9 mouse cellular contexts compared by ENCODE assay signal in the genomic region with DNA sequence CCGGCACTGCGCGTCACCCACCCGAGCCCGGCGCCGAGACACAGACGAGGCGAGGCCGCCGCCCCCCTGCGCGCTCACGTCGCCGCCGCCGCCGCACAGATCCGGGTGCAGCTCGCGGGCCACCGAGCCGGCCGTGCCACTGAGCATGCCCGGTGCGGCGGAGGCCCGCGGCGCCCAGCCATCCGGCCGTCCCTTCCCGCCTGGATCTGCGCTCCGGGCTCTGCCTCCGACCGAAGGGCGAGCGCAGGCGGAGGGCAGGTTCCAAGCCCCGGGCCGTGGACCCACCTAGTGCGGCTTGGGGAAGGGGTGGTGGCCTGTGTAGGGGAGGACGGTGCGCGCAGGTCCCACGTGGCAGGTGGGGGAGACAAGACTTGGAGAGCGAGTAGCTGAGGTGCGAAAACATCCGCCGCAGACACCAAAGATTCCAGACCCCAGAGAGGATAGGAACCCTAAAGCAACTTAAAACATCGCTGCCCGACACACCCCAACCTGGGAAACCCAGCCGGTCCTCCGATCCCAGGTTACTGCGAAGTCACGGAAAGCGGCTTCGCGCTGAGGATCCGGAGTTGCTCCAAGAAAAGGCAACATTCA. TPM values are rescaled to one million over a fixed set of nuclear protein-coding genes. Genes with fewer than 3 reads are reported as not detected.
DNase-seq lines count a peak whose midpoint lies in the region; ATAC-seq and TF ChIP-seq lines count a peak whose summit lies in the region.
"Had no signal": no experiment of that assay in that cellular context is flagged by ENCODE, and none has a peak within 500 bp of the region (broad histone marks: within the 10 kb centered on the region; RNA-seq: fewer than 3 reads in every experiment).

Scamp1 (minus strand) TSS at position 577 of the 591 bp plus-strand sequence.

- no peaks in the 10 kb centered on the region for H3K9me3 ChIP-seq in erythroblast, embryonic 14.5 days (ENCODE audit: control insufficient read depth, low read length)
- no peaks in the 10 kb centered on the region for H3K9me3 ChIP-seq in heart, embryonic 11.5 days (replicated peaks; ENCODE audit: control insufficient read depth, low read length)
- H3K9me3 ChIP-seq in kidney, embryonic 15.5 days (replicated peaks): no peaks in the 10 kb centered on the region
- no peaks in the 10 kb centered on the region for H3K9me3 ChIP-seq in limb, embryonic 15.5 days
- no peaks in the 10 kb centered on the region for H3K9me3 ChIP-seq in midbrain, postnatal 0 days (ENCODE audit: low read length)

- WGBS in heart, embryonic 11.5 days (ENCODE audit: insufficient replicate concordance): under 1% methylated on average over 55 of the region's 62 CpGs
- under 1% methylated on average over 62 of the region's 62 CpGs for WGBS in kidney, embryonic 15.5 days
- WGBS in limb, embryonic 15.5 days: under 1% methylated on average over 59 of the region's 62 CpGs
- WGBS in midbrain, postnatal 0 days: under 1% methylated on average over 60 of the region's 62 CpGs

- peak; percentile 80 for TF ChIP-seq POLR2A in brain, embryonic 14.5 days (IDR thresholded peaks at IDR 0.05; ENCODE audit: borderline replicate concordance, extremely low read depth, insufficient read depth, insufficient read length, poor library complexity, severe bottlenecking)

- no peak for TF ChIP-seq CTCF in brain, embryonic 14.5 days (IDR thresholded peaks at IDR 0.05; ENCODE audit: borderline replicate concordance, extremely low read depth, insufficient read depth, insufficient read length)
- no peak for TF ChIP-seq CTCF in midbrain, postnatal 0 days (IDR thresholded peaks at IDR 0.05)

- DNase-seq in 3T3-L1 (ENCODE audit: low read depth, low spot score): peak; percentile 81
- DNase-seq in brain, embryonic 14.5 days (ENCODE audit: low read depth): peak; percentile 96
- peak; percentile 88 for DNase-seq in midbrain, postnatal 0 days (ENCODE audit: low spot score)
- peak; percentile 45 to 62 for DNase-seq in spleen, postnatal 14 days (ENCODE audit: low spot score in 2 of 2)

- H3K4me3 ChIP-seq in erythroblast, embryonic 14.5 days (replicated peaks): peak within 1 kb of the TSS; percentile 90
- H3K4me3 ChIP-seq in heart, embryonic 11.5 days (ENCODE audit: low read depth, low read length): peak within 1 kb of the TSS; percentile 68
- peak within 1 kb of the TSS; percentile 76 for H3K4me3 ChIP-seq in kidney, embryonic 15.5 days (replicated peaks)
- H3K4me3 ChIP-seq in limb, embryonic 15.5 days: peak within 1 kb of the TSS; percentile 99
- H3K4me3 ChIP-seq in midbrain, postnatal 0 days (ENCODE audit: low read depth, low read length): peak within 1 kb of the TSS; percentile 100

- ATAC-seq in heart, embryonic 11.5 days (replicated peaks; ENCODE audit: insufficient number of reproducible peaks, low FRiP score, low TSS enrichment): peak; percentile 92
- peak; percentile 99 for ATAC-seq in kidney, embryonic 15.5 days (replicated peaks; ENCODE audit: low FRiP score)
- peak; percentile 94 for ATAC-seq in limb, embryonic 15.5 days (ENCODE audit: insufficient number of reproducible peaks, low FRiP score, low TSS enrichment, low read depth)
- ATAC-seq in midbrain, postnatal 0 days (ENCODE audit: low FRiP score): peak; percentile 97

- H3K4me1 ChIP-seq in erythroblast, embryonic 14.5 days (ENCODE audit: control insufficient read depth): peaks cover 39% of the 10 kb centered on the region
- H3K4me1 ChIP-seq in heart, embryonic 11.5 days (ENCODE audit: control insufficient read depth, insufficient read depth, low read length): no peaks in the 10 kb centered on the region
- peaks cover 12% of the 10 kb centered on the region; the same call in 1 of the 2 replicates for H3K4me1 ChIP-seq in kidney, embryonic 15.5 days
- H3K4me1 ChIP-seq in limb, embryonic 15.5 days: peaks cover 16% of the 10 kb centered on the region
- peaks cover 9% of the 10 kb centered on the region; the same call in 1 of the 2 replicates for H3K4me1 ChIP-seq in midbrain, postnatal 0 days (ENCODE audit: insufficient read depth, low read length)

- no peaks in the 10 kb centered on the region for H3K36me3 ChIP-seq in erythroblast, embryonic 14.5 days (ENCODE audit: control insufficient read depth)
- no peaks in the 10 kb centered on the region for H3K36me3 ChIP-seq in heart, embryonic 11.5 days (ENCODE audit: control insufficient read depth, insufficient read depth, low read length)
- H3K36me3 ChIP-seq in kidney, embryonic 15.5 days: no peaks in the 10 kb centered on the region
- H3K36me3 ChIP-seq in limb, embryonic 15.5 days: no peaks in the 10 kb centered on the region
- H3K36me3 ChIP-seq in midbrain, postnatal 0 days (ENCODE audit: insufficient read depth, low read length): no peaks in the 10 kb centered on the region

- H3K9ac ChIP-seq in heart, embryonic 11.5 days (ENCODE audit: low read depth, low read length): peak within 1 kb of the TSS; percentile 81
- peak within 1 kb of the TSS; percentile 81 for H3K9ac ChIP-seq in kidney, embryonic 15.5 days
- peak within 1 kb of the TSS; percentile 96 for H3K9ac ChIP-seq in limb, embryonic 15.5 days
- H3K9ac ChIP-seq in midbrain, postnatal 0 days (replicated peaks; ENCODE audit: low read length, poor library complexity, severe bottlenecking): peak within 1 kb of the TSS; percentile 98

- H3K4me2 ChIP-seq in heart, embryonic 11.5 days: peak within 1 kb of the TSS; percentile 63
- peak within 1 kb of the TSS; percentile 84 for H3K4me2 ChIP-seq in kidney, embryonic 15.5 days
- H3K4me2 ChIP-seq in limb, embryonic 15.5 days: peak within 1 kb of the TSS; percentile 71
- peak within 1 kb of the TSS; percentile 81 for H3K4me2 ChIP-seq in midbrain, postnatal 0 days (ENCODE audit: low read depth, low read length, poor library complexity, severe bottlenecking)

- peak within 1 kb of the TSS; percentile 4; the same call in 1 of the 2 replicates for H3K27ac ChIP-seq in heart, embryonic 11.5 days (ENCODE audit: low read depth, low read length)
- peak within 1 kb of the TSS; percentile 86 for H3K27ac ChIP-seq in kidney, embryonic 15.5 days
- H3K27ac ChIP-seq in limb, embryonic 15.5 days: peak within 1 kb of the TSS; percentile 85
- H3K27ac ChIP-seq in midbrain, postnatal 0 days (ENCODE audit: low read depth, low read length): peak within 1 kb of the TSS; percentile 93

- H3K27me3 ChIP-seq in erythroblast, embryonic 14.5 days (ENCODE audit: control insufficient read depth): peaks cover 4% of the 10 kb centered on the region
- H3K27me3 ChIP-seq in heart, embryonic 11.5 days (ENCODE audit: control insufficient read depth, insufficient read depth, low read length): no peaks in the 10 kb centered on the region
- H3K27me3 ChIP-seq in kidney, embryonic 15.5 days: no peaks in the 10 kb centered on the region
- no peaks in the 10 kb centered on the region for H3K27me3 ChIP-seq in limb, embryonic 15.5 days
- H3K27me3 ChIP-seq in midbrain, postnatal 0 days (ENCODE audit: insufficient read depth, low read length): no peaks in the 10 kb centered on the region
- H3K27me3 ChIP-seq: CH12.LX had no signal

RNA-seq across cellular contexts. Expression of gene Scamp1, which starts in this region (rescaled TPM):
- polyA plus RNA-seq in brain, embryonic 14.5 days (2012; rRNA removed): 63.8 and 86.5 TPM in 2 replicates
- polyA plus RNA-seq in erythroblast, embryonic 14.5 days (2012): 0.04 and 0.12 TPM in 2 replicates
- 21.2 and 22.2 TPM in 2 replicates for polyA plus RNA-seq in heart, embryonic 11.5 days (2014; fragmentation: Nextera tagmentation; extraction: Ambion mirVana)
- polyA plus RNA-seq in kidney, embryonic 15.5 days (2015; fragmentation: Nextera tagmentation; extraction: Ambion mirVana): 33.2 and 33.9 TPM in 2 replicates
- polyA plus RNA-seq in limb, embryonic 15.5 days (2015; fragmentation: Nextera tagmentation; extraction: Ambion mirVana): 37.0 and 39.6 TPM in 2 replicates
- total RNA-seq in midbrain, postnatal 0 days (2014; rRNA removed): 124 and 162 TPM in 2 replicates
- 161 and 166 TPM in 2 replicates for polyA plus RNA-seq in midbrain, postnatal 0 days (2015; fragmentation: Nextera tagmentation; extraction: Ambion mirVana)
- total RNA-seq: CH12.LX had no signal

Comparison
In these comparisons a context has a peak if more than half of its experiments do, and no peak if none do; other contexts are left out.
1. Peak in every context shown above with its lines: DNase-seq, ATAC-seq, H3K4me3 ChIP-seq and H3K27ac ChIP-seq.
2. RNA of gene Scamp1 (polyA plus RNA-seq): 161 to 166 TPM in midbrain, postnatal 0 days, 63.8 to 86.5 TPM in brain, embryonic 14.5 days, 37.0 to 39.6 TPM in limb, embryonic 15.5 days, 33.2 to 33.9 TPM in kidney, embryonic 15.5 days and 21.2 to 22.2 TPM in heart, embryonic 11.5 days; 0.04 to 0.12 TPM in erythroblast, embryonic 14.5 days; every median in the first group is over 10 times any median in the second.
3. H3K27ac ChIP-seq: peak in every context shown above with its lines; median percentile 93 in midbrain, postnatal 0 days; 86 in kidney, embryonic 15.5 days; 85 in limb, embryonic 15.5 days; 4 in heart, embryonic 11.5 days.